Mouse (Mus musculus) intestine, embryonic 16.5 days (tissue): ENCODE data around the gene Eva1b. TPM values are rescaled to one million over a fixed set of nuclear protein-coding genes. Genes with fewer than 3 reads are reported as not detected.
"Not testable (repeated sequence)": the region's sequence is repeated elsewhere in the genome, so short reads cannot be mapped to it uniquely, and the experiment has no call there.

Source experiments
- ATAC-seq: fragments of 200-750 bp; cut with Nextera tagmentation; 2 replicates; pipeline ENCODE4 v1.8.0; 2017; ENCODE audit warnings: moderate TSS enrichment, moderate library complexity
- H3K27ac ChIP-seq: fragments of 300-500 bp; sonication (generic); 2 replicates; pipeline ENCODE4 v1.5.1; 2014; ENCODE audit warnings: mild to moderate bottlenecking, low read length
- H3K27me3 ChIP-seq: fragments of 300-500 bp; sonication (generic); replicated peaks from 2 replicates; pipeline ENCODE4 v1.6.1; 2014; ENCODE audit warnings: low read length, control low read depth, mixed read lengths; ENCODE audit not compliant: control insufficient read depth, insufficient read depth
- H3K36me3 ChIP-seq: fragments of 300-500 bp; sonication (generic); 2 replicates; pipeline ENCODE4 v1.6.1; 2014; ENCODE audit warnings: low read length, control low read depth; ENCODE audit not compliant: control insufficient read depth, insufficient read depth
- H3K4me1 ChIP-seq: fragments of 300-500 bp; sonication (generic); 2 replicates; pipeline ENCODE4 v1.6.1; 2014; ENCODE audit warnings: low read length, control low read depth, mixed read lengths; ENCODE audit not compliant: control insufficient read depth, insufficient read depth
- H3K4me2 ChIP-seq: fragments of 300-500 bp; sonication (generic); 2 replicates; pipeline ENCODE4 v1.6.1; 2014; ENCODE audit warnings: low read depth, low read length, control low read depth
- H3K4me3 ChIP-seq: fragments of 300-500 bp; sonication (generic); 2 replicates; pipeline ENCODE4 v1.5.1; 2014; ENCODE audit warnings: mild to moderate bottlenecking, low read length
- H3K9ac ChIP-seq: fragments of 300-500 bp; sonication (generic); 2 replicates; pipeline ENCODE4 v1.6.1; 2014; ENCODE audit warnings: low read depth, low read length
- H3K9me3 ChIP-seq: fragments of 300-500 bp; sonication (generic); 2 replicates; pipeline ENCODE4 v1.6.1; 2016; ENCODE audit warnings: low read length, control low read depth; ENCODE audit not compliant: control insufficient read depth
- WGBS: fragments of 180-500 bp; shearing (Covaris S2); extraction: QIAGEN DNeasy Blood & Tissue Kit; methylation state at CpG from one replicate; pipeline ENCODE4 v1.1.7; 2014; 5-methylcytosine and 5-hydroxymethylcytosine counted together
- polyA plus RNA-seq: library from polyadenylated mRNA; unstranded; fragments of >200 nt; fragmentation: Nextera tagmentation; extraction: Ambion mirVana; gene quantifications from 2 replicates; pipeline ENCODE4 v1.2.1, GENCODE M21; 2015

Gene Eva1b
- polyA plus RNA-seq, 1 experiment from 2014 or later: 35.4 TPM

DNA sequence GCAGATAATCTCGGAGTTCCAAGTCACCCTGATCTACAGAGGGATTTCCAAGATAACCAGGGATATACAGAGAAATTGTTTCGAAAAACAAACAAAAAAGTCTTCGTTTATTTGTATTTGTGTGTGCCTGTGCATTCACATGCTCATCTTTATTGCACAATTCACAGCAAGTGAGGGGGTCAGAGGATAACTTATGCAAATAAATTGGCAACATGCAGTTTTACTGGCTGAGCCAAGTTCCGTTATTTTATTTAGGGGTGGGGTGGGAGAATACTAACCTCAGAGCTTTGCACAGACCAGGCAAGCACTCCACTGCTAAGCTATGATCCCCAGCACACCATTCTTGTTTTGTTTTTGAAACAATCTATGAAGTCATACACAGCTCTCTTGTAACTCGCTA lies 26.3 kb downstream of the Eva1b start:
- Histone ChIP-seq H3K4me3 (no peak overlapping the region), H3K27me3 (no peaks in the 10 kb centered on the region), H3K27ac (no peak overlapping the region), H3K9me3 (no peaks in the 10 kb centered on the region), H3K36me3 (peaks cover 28% of the 10 kb centered on the region), H3K4me2 (no peak overlapping the region), H3K9ac (no peak overlapping the region), H3K4me1 (no peaks in the 10 kb centered on the region)
- ATAC-seq: no peak
- WGBS: 85% methylated on average over 5 of the region's 5 CpGs

DNA sequence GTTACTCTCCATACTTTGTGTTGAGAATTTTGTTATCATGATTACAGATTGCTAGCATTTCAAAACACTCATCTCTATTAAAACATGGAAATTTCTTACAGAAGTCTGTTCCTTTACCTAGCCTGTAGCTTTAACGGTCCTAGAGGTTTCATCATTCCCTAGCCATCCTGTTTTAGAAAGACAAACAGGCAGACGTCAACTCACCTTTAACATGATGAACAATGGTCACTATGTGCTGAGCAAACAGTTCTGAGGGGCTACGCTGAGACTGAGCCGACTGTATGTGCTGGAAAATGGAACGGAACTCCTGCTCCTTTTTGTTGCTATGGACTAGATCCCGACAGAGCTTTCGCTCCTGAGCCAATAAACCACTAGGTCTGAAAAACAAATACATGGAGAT lies 28.4 kb downstream of the Eva1b start:
- H3K4me1 ChIP-seq, ATAC-seq, H3K4me2 ChIP-seq, H3K9me3 ChIP-seq, H3K27me3 ChIP-seq, H3K4me3 ChIP-seq, H3K27ac ChIP-seq, H3K9ac ChIP-seq: not testable (repeated sequence)
- H3K36me3 ChIP-seq: peaks cover 15% of the 10 kb centered on the region
- 83% methylated on average over 7 of the region's 7 CpGs for WGBS

DNA sequence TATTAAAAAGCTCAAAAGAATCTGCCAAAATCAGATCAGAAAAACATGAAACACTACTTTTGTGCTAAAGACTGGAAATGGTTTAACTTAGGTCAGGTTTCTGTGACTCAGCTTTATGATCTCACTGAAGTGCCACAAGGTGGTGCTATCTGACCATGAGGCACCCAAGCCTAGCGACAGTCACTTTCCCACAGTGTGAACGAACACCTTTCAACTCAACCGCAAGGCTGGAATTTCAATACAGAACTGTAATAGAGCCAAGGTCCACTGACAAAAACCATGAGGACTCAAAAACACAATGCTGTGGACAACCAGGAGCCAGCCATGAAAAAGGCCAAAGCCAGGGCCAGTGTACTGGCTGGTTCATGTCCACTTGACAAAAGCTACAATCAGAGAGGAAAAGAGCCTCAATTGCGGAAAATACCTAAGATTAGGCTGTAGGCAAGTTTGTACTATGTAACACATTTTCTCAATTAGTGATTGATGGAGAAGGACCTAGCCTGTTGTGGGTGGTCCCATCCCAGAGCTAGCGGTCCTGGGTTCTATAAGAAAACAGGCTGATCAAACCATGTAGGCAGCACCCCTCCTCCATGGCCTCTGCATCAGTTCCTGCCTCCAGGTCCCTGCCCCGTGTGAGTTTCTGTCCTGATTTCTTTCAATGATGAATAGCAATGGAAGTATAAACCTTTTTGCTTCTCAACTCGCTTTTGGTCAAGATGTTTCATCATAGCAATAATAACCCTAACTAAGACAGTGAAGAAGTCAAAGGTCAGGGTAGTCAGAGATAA lies 33.8 kb downstream of the Eva1b start:
- ATAC-seq: peak; percentile 80
- Histone ChIP-seq H3K27ac (no peak overlapping the region), H3K4me1 (peaks cover 5% of the 10 kb centered on the region; the same call in 1 of the 2 replicates), H3K9ac (no peak overlapping the region), H3K9me3 (no peaks in the 10 kb centered on the region), H3K27me3 (no peaks in the 10 kb centered on the region), H3K4me3 (no peak overlapping the region), H3K36me3 (peaks cover 11% of the 10 kb centered on the region), H3K4me2 (no peak overlapping the region)
- WGBS: 46% methylated on average over 7 of the region's 7 CpGs

DNA sequence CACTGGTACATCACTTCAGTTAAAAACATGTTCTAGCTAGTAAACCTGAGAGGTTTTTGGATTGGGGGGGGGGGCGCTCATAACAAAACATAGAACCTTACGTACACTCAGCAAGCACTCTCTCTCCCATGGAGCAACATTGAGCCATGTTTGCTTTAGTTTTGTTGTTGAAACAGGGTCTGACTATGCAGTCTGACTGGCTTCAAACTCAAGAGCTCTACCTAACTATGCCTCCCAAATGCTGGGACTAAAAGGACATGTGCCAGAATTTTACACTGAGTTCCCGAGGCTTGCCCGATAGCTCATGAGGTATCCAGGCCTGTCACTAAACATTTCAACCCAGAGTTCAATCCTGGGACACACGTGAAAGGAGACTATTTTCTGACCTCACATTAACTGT lies 35.5 kb downstream of the Eva1b start:
- Histone ChIP-seq H3K4me1 (peaks cover 11% of the 10 kb centered on the region), H3K27ac (no peak overlapping the region), H3K36me3 (no peaks in the 10 kb centered on the region), H3K4me2 (no peak overlapping the region), H3K4me3 (no peak overlapping the region), H3K9ac (no peak overlapping the region), H3K9me3 (no peaks in the 10 kb centered on the region), H3K27me3 (no peaks in the 10 kb centered on the region)
- WGBS: 84% methylated on average over 5 of the region's 5 CpGs
- no peak for ATAC-seq

DNA sequence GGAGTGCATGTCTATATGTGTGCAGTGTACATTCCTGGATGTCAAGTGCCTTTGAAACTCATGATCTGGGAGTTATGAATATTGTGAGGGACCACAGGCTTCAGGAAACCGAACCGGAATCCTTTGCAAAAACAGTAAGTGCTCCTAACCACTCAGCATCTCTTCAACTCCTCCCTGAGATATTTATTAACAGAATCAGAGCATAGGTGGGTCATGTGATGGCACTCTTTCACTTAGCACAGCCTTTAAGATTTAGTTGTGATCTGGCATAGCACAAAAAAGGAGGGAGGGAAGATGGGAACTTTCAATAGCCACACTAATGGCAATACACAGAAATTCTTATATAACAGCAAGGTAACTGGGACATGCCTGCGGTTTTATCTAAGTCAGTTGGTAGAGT lies 39.6 kb downstream of the Eva1b start:
- Histone ChIP-seq H3K4me3 (no peak overlapping the region), H3K9ac (no peak overlapping the region), H3K9me3 (no peaks in the 10 kb centered on the region), H3K36me3 (no peaks in the 10 kb centered on the region), H3K4me1 (peaks cover 5% of the 10 kb centered on the region; the same call in 1 of the 2 replicates), H3K27me3 (no peaks in the 10 kb centered on the region), H3K27ac (no peak overlapping the region), H3K4me2 (no peak overlapping the region)
- 83% methylated on average over 3 of the region's 3 CpGs for WGBS
- ATAC-seq: no peak

DNA sequence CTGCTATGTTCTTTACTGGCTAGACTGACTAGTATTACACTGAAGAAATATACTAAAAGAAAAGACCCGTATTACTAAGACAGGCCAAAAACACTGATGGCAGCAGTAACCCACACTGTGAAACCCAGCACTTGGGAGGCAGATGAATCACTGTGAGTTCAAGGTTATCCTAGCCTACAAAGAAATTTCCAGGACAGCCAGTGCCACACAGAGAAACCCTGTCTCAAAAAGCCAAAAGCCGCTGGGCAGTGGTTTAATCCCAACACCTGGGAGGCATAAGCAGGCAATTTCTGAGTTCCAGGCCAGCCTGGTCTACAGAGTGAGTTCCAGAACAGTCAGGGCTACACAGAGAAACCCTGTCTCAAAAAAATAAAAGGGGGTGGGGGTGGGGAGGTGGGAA lies 43.1 kb downstream of the Eva1b start:
- no peaks in the 10 kb centered on the region for H3K36me3 ChIP-seq
- no peaks in the 10 kb centered on the region for H3K27me3 ChIP-seq
- H3K4me1 ChIP-seq: peaks cover 5% of the 10 kb centered on the region; the same call in 1 of the 2 replicates
- WGBS: 89% methylated on average over 2 of the region's 2 CpGs
- no peak overlapping the region for H3K9ac ChIP-seq
- H3K4me3 ChIP-seq: no peak overlapping the region
- no peak for ATAC-seq
- no peak overlapping the region for H3K27ac ChIP-seq
- no peaks in the 10 kb centered on the region for H3K9me3 ChIP-seq
- no peak overlapping the region for H3K4me2 ChIP-seq

DNA sequence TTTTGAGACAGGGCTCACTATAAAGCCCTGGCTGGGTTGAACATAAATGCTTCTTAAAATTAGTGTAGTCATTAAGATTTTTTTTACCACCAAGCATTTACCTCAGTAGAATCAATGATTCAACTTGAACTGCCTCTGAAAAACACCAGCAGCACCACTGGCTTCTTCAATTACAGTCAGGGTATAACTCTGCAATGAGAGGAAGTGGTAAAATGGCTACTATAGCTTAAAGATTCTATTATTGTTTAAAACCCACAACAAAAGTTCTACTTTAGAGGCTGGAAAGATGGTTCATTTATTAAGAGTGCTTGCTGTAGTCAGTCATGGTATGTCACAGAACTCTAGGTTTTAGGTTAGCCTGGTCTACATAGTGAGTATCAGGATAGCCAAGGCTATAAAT lies 46.7 kb downstream of the Eva1b start:
- Histone ChIP-seq H3K27me3 (no peaks in the 10 kb centered on the region), H3K36me3 (no peaks in the 10 kb centered on the region), H3K4me3 (no peak overlapping the region), H3K4me2 (no peak overlapping the region), H3K9ac (no peak overlapping the region), H3K27ac (no peak overlapping the region), H3K4me1 (peaks cover 12% of the 10 kb centered on the region; the same call in 1 of the 2 replicates), H3K9me3 (no peaks in the 10 kb centered on the region)
- no peak for ATAC-seq

DNA sequence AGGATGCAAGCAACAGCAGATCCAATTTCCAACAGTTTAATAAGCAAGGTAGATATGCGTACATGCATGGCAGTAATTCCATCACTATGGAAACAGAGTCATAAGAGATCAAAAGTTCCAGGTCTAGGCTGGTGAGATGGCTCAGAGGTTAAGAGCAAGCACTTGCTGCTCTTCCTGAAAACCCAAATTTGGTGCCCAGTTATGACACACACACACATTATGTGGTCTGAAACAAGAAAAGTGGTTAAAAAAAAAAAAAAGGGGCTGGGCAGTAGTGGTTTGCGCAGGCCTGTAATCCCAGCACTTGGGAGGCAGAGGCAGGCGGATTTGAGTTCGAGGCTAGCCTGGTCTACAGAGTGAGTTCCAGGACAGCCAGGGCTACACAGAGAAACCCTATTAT lies 47.4 kb downstream of the Eva1b start:
- Histone ChIP-seq H3K9ac (no peak overlapping the region), H3K4me3 (no peak overlapping the region), H3K27ac (no peak overlapping the region), H3K27me3 (no peaks in the 10 kb centered on the region), H3K4me1 (peaks cover 18% of the 10 kb centered on the region), H3K9me3 (no peaks in the 10 kb centered on the region), H3K36me3 (no peaks in the 10 kb centered on the region), H3K4me2 (no peak overlapping the region)
- 93% methylated on average over 4 of the region's 4 CpGs for WGBS
- no peak for ATAC-seq

DNA sequence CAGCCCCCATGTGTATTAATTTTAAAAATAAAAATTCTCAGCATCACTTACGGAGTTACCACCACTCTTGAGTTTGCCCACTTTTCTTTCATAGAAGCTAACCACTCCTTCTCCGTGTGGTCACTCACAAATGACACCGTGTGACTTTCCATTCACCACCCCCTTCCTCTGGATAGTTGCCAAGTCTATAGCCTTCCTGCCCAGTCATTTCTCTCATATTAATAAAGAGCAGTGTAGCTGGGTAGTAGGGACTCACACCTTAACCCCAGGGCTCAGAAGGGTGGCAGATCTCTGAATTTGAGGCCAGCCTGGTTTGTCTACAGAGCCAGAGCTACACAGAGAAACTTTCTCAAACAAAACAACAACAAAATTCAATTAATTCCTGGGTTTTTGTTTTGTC lies 49.9 kb downstream of the Eva1b start:
- Histone ChIP-seq H3K27me3 (no peaks in the 10 kb centered on the region), H3K9me3 (no peaks in the 10 kb centered on the region), H3K27ac (no peak overlapping the region), H3K4me3 (no peak overlapping the region), H3K9ac (no peak overlapping the region), H3K4me1 (peaks cover 29% of the 10 kb centered on the region), H3K36me3 (no peaks in the 10 kb centered on the region), H3K4me2 (no peak overlapping the region)
- WGBS: 60% methylated on average over 3 of the region's 3 CpGs
- no peak for ATAC-seq
